Mouse (Mus musculus): Measurements from ENCODE around the gene Cgn. TPM values are rescaled to one million over a fixed set of nuclear protein-coding genes. Genes with fewer than 3 reads are reported as not detected.
"Not testable (repeated sequence)": the region's sequence is repeated elsewhere in the genome, so short reads cannot be mapped to it uniquely, and the experiment has no call there.

Cgn gene
- polyA plus RNA-seq, 1 experiment from 2014 or later: 5.7 TPM

DNA sequence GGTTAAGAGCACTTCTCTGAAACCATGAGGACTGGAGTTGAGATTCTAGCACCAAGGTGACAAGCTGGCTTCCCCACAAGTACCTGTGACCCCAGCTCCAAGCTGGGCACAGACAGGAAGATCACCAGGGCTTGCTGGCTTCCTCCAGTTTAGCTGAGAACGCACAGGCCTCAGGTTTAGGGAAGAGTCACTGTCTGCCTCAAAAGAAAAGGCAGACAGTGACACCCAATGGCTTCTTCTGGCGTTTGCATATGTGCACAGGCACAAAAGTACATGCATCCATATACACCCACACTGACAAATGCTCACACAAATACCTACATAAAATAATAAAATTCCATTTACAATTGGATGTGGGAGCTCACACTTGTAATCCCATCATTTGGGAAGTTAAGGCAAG lies 62.7 kb downstream of the Cgn start:
- not testable (repeated sequence) for H3K36me3 ChIP-seq; H3K9me3 ChIP-seq (replicated peaks); H3K27ac ChIP-seq (replicated peaks); DNase-seq (ENCODE audit: low spot score); H3K27me3 ChIP-seq (ENCODE audit: low read depth, poor library complexity, severe bottlenecking); H3K4me1 ChIP-seq; H3K4me3 ChIP-seq
- 46% methylated on average over 2 of the region's 2 CpGs for WGBS

DNA sequence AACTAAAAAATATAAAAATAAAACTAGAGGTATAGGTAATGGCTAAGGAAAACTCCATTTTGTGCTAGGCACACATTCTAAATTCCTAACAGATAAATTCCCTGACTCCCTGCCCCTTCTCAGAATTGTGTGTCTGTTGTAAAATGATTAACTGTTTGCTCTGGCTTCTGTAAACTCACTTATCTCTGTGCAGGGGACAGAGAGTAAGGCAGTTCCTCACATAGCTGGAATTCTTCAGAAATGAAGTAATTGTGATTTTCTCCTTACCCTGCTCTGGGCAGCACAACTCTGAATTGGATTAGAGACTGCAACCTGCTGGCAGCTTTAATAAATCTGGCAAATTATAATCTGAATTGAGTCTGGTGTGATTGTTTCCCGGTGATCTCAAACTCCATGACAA lies 68.0 kb downstream of the Cgn start:
- DNase-seq (ENCODE audit: low spot score); H3K27ac ChIP-seq (replicated peaks); H3K4me1 ChIP-seq; H3K9me3 ChIP-seq (replicated peaks); H3K36me3 ChIP-seq; H3K4me3 ChIP-seq; H3K27me3 ChIP-seq (ENCODE audit: low read depth, poor library complexity, severe bottlenecking): not testable (repeated sequence)
- WGBS: 62% methylated on average over 1 of the region's 1 CpGs

DNA sequence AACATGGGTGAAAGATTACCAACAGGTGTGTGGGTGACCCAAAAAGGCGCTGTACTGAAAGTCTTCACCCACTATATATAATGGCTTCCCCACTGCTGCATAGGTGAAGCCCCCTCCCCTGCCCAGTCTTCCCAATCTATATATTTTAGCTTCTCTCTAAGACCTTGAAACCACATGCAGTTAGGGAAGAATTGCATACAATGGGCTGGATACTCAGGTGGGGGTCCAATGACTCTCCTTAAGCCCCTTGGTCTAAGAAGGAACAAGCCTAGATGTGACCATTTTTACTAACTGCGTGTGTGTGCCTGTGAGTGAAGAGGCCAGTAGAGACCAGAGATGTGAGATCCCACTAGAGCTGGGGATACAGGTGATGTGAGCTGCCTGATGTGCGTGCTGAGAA lies 72.9 kb downstream of the Cgn start:
- 80% methylated on average over 3 of the region's 3 CpGs for WGBS
- H3K36me3 ChIP-seq; DNase-seq (ENCODE audit: low spot score); H3K27me3 ChIP-seq (ENCODE audit: low read depth, poor library complexity, severe bottlenecking); H3K9me3 ChIP-seq (replicated peaks); H3K4me3 ChIP-seq; H3K4me1 ChIP-seq; H3K27ac ChIP-seq (replicated peaks): not testable (repeated sequence)

DNA sequence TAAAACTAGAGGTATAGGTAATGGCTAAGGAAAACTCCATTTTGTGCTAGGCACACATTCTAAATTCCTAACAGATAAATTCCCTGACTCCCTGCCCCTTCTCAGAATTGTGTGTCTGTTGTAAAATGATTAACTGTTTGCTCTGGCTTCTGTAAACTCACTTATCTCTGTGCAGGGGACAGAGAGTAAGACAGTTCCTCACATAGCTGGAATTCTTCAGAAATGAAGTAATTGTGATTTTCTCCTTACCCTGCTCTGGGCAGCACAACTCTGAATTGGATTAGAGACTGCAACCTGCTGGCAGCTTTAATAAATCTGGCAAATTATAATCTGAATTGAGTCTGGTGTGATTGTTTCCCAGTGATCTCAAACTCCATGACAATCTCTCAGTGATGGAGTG lies 75.7 kb downstream of the Cgn start:
- H3K27ac ChIP-seq (replicated peaks); DNase-seq (ENCODE audit: low spot score); H3K27me3 ChIP-seq (ENCODE audit: low read depth, poor library complexity, severe bottlenecking); H3K4me1 ChIP-seq; H3K36me3 ChIP-seq; H3K9me3 ChIP-seq (replicated peaks); H3K4me3 ChIP-seq: not testable (repeated sequence)

Other genes starting within 250 kb of the Cgn start
- gene Snx27, start 203.8 kb downstream of the Cgn start, polyA plus RNA-seq (2016; fragmentation: Nextera tagmentation; extraction: Ambion mirVana): 44.8 and 48.6 TPM in 2 replicates
- not detected in 2 replicates for gene Gm10972, start 143.4 kb downstream of the Cgn start, polyA plus RNA-seq (2016; fragmentation: Nextera tagmentation; extraction: Ambion mirVana)
- 3.9 and 4.1 TPM in 2 replicates for gene Tuft1, start 127.6 kb downstream of the Cgn start, polyA plus RNA-seq (2016; fragmentation: Nextera tagmentation; extraction: Ambion mirVana)
- gene Selenbp2, start 92.9 kb downstream of the Cgn start, polyA plus RNA-seq (2016; fragmentation: Nextera tagmentation; extraction: Ambion mirVana): not detected in 2 replicates
- 17.9 and 21.7 TPM in 2 replicates for gene Pogz, start 51.1 kb upstream of the Cgn start, polyA plus RNA-seq (2016; fragmentation: Nextera tagmentation; extraction: Ambion mirVana)
- 349 and 357 TPM in 2 replicates for gene Psmb4, start 100.5 kb upstream of the Cgn start, polyA plus RNA-seq (2016; fragmentation: Nextera tagmentation; extraction: Ambion mirVana)
- gene Selenbp1, start 146.6 kb upstream of the Cgn start, polyA plus RNA-seq (2016; fragmentation: Nextera tagmentation; extraction: Ambion mirVana): 4.1 and 4.2 TPM in 2 replicates
- 4.9 and 5.1 TPM in 2 replicates for gene Rfx5, start 167.6 kb upstream of the Cgn start, polyA plus RNA-seq (2016; fragmentation: Nextera tagmentation; extraction: Ambion mirVana)
- gene Pi4kb, start 188.2 kb upstream of the Cgn start, polyA plus RNA-seq (2016; fragmentation: Nextera tagmentation; extraction: Ambion mirVana): 21.4 and 24.9 TPM in 2 replicates
- 40.0 and 42.2 TPM in 2 replicates for gene Zfp687, start 229.0 kb upstream of the Cgn start, polyA plus RNA-seq (2016; fragmentation: Nextera tagmentation; extraction: Ambion mirVana)